Mouse (Mus musculus): ENCODE data around the gene Synpo2l. TPM values are rescaled to one million over a fixed set of nuclear protein-coding genes. Genes with fewer than 3 reads are reported as not detected.

Gene Synpo2l
- polyA plus RNA-seq, 1 experiment from 2014 or later, result 3.3 TPM

- H3K9me3 ChIP-seq, result no peaks in the 10 kb centered on the region
Measured at GRCm38 (mm10) chr14:20616421-20616820, 51.7 kb downstream of the Synpo2l start.

GRCm38 (mm10) chr14:20615075-20615474, 53.1 kb downstream of the Synpo2l start:
- H3K9me3 ChIP-seq, result no peaks in the 10 kb centered on the region
- H3K36me3 ChIP-seq, result peaks cover 2% of the 10 kb centered on the region; the same call in 1 of the 2 replicates
- H3K4me3 ChIP-seq, result no peak overlapping the region
- no peaks in the 10 kb centered on the region for H3K4me1 ChIP-seq
- WGBS, result 95% methylated on average over 2 of the region's 2 CpGs
- no peak overlapping the region for H3K4me2 ChIP-seq
- H3K9ac ChIP-seq, result no peak overlapping the region
- no peaks in the 10 kb centered on the region for H3K27me3 ChIP-seq
- H3K27ac ChIP-seq, result no peak overlapping the region
- ATAC-seq (ENCODE audit: insufficient number of reproducible peaks, insufficient read depth, low FRiP score, low TSS enrichment, low read depth), result no peak

More at GRCm38 (mm10) chr14:20616421-20616820, 51.7 kb downstream of the Synpo2l start:
- 67% methylated on average over 2 of the region's 2 CpGs for WGBS
- Histone ChIP-seq H3K36me3 (peaks cover 7% of the 10 kb centered on the region; the same call in 1 of the 2 replicates), H3K27me3 (no peaks in the 10 kb centered on the region), H3K4me2 (no peak overlapping the region), H3K4me3 (no peak overlapping the region), H3K9ac (no peak overlapping the region), H3K4me1 (no peaks in the 10 kb centered on the region), H3K27ac (no peak overlapping the region)
- no peak for ATAC-seq (ENCODE audit: insufficient number of reproducible peaks, insufficient read depth, low FRiP score, low TSS enrichment, low read depth)

GRCm38 (mm10) chr14:20612820-20613219, 55.3 kb downstream of the Synpo2l start:
- no peak for ATAC-seq (ENCODE audit: insufficient number of reproducible peaks, insufficient read depth, low FRiP score, low TSS enrichment, low read depth)
- WGBS, result 97% methylated on average over 1 of the region's 1 CpGs
- Histone ChIP-seq H3K4me3 (no peak overlapping the region), H3K27ac (no peak overlapping the region), H3K27me3 (no peaks in the 10 kb centered on the region), H3K4me1 (no peaks in the 10 kb centered on the region), H3K36me3 (no peaks in the 10 kb centered on the region), H3K9ac (no peak overlapping the region), H3K4me2 (no peak overlapping the region), H3K9me3 (no peaks in the 10 kb centered on the region)

GRCm38 (mm10) chr14:20610146-20610545, 58.0 kb downstream of the Synpo2l start:
- 0 out of 2 replicates have a peak overlapping the region, but pooled peaks have one; percentile 18 for H3K27ac ChIP-seq
- no peak overlapping the region for H3K4me3 ChIP-seq
- H3K36me3 ChIP-seq, result peaks cover 10% of the 10 kb centered on the region; the same call in 1 of the 2 replicates
- no peak for ATAC-seq (ENCODE audit: insufficient number of reproducible peaks, insufficient read depth, low FRiP score, low TSS enrichment, low read depth)
- H3K4me2 ChIP-seq, result no peak overlapping the region
- no peaks in the 10 kb centered on the region for H3K4me1 ChIP-seq
- H3K9ac ChIP-seq, result no peak overlapping the region
- 73% methylated on average over 4 of the region's 4 CpGs for WGBS
- no peaks in the 10 kb centered on the region for H3K9me3 ChIP-seq
- no peaks in the 10 kb centered on the region for H3K27me3 ChIP-seq

DNA sequence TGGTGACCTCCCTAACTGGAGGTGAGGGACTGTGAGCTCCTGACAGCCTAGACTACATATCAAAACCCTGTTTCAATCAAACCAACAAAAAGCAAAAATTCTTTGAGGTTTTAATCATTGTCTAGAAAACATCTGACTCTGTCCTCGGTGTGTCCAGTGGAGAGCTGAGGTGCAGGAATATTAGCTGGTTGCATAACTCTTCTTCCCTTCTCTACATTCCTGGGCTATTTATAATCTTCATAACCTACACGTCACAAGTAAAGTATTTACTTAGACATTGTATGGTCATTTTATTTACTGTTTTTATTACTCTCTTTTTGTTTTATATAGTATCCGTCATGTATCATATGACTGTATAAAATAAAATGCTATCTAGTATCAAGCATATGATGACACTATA, 58.6 kb downstream of the Synpo2l start:
- H3K4me3 ChIP-seq, result no peak overlapping the region
- H3K4me1 ChIP-seq, result no peaks in the 10 kb centered on the region
- H3K4me2 ChIP-seq, result no peak overlapping the region
- peaks cover 10% of the 10 kb centered on the region; the same call in 1 of the 2 replicates for H3K36me3 ChIP-seq
- no peak overlapping the region for H3K9ac ChIP-seq
- no peaks in the 10 kb centered on the region for H3K27me3 ChIP-seq
- 81% methylated on average over 3 of the region's 3 CpGs for WGBS
- H3K9me3 ChIP-seq, result no peaks in the 10 kb centered on the region
- ATAC-seq (ENCODE audit: insufficient number of reproducible peaks, insufficient read depth, low FRiP score, low TSS enrichment, low read depth), result no peak
- H3K27ac ChIP-seq, result no peak overlapping the region

Small RNA genes within 50 kb of the gene (microRNA-seq; reads per million reads assigned to microRNA genes)
- 1.1 reads per million for gene Mir6946

Other genes starting within 250 kb of the Synpo2l start
- gene Cfap70, start 216.1 kb downstream of the Synpo2l start, polyA plus RNA-seq (2015; fragmentation: Nextera tagmentation; extraction: Ambion mirVana), result 0.34 and 0.59 TPM in 2 replicates
- 39.5 and 42.0 TPM in 2 replicates for gene Anxa7, start 188.2 kb downstream of the Synpo2l start, polyA plus RNA-seq (2015; fragmentation: Nextera tagmentation; extraction: Ambion mirVana)
- 1.6 and 1.7 TPM in 2 replicates for gene Mss51, start 171.5 kb downstream of the Synpo2l start, polyA plus RNA-seq (2015; fragmentation: Nextera tagmentation; extraction: Ambion mirVana)
- gene Ppp3cb, start 121.8 kb downstream of the Synpo2l start, polyA plus RNA-seq (2015; fragmentation: Nextera tagmentation; extraction: Ambion mirVana), result 54.3 and 59.4 TPM in 2 replicates
- gene Usp54, start 27.3 kb downstream of the Synpo2l start, polyA plus RNA-seq (2015; fragmentation: Nextera tagmentation; extraction: Ambion mirVana), result 8.5 and 9.4 TPM in 2 replicates
- 0.47 and 0.62 TPM in 2 replicates for gene Myoz1, start 11.8 kb downstream of the Synpo2l start, polyA plus RNA-seq (2015; fragmentation: Nextera tagmentation; extraction: Ambion mirVana)
- 90.7 and 93.3 TPM in 2 replicates for gene Sec24c, start 6.0 kb upstream of the Synpo2l start, polyA plus RNA-seq (2015; fragmentation: Nextera tagmentation; extraction: Ambion mirVana)
- gene Fut11, start 26.6 kb upstream of the Synpo2l start, polyA plus RNA-seq (2015; fragmentation: Nextera tagmentation; extraction: Ambion mirVana), result 25.1 and 26.2 TPM in 2 replicates
- 193 and 219 TPM in 2 replicates for gene Chchd1, start 34.7 kb upstream of the Synpo2l start, polyA plus RNA-seq (2015; fragmentation: Nextera tagmentation; extraction: Ambion mirVana)
- 45.1 and 49.6 TPM in 2 replicates for gene Zswim8, start 39.2 kb upstream of the Synpo2l start, polyA plus RNA-seq (2015; fragmentation: Nextera tagmentation; extraction: Ambion mirVana)
- gene Ndst2, start 66.2 kb upstream of the Synpo2l start, polyA plus RNA-seq (2015; fragmentation: Nextera tagmentation; extraction: Ambion mirVana), result 27.5 and 28.5 TPM in 2 replicates
- 62.6 and 75.3 TPM in 2 replicates for gene Camk2g, start 125.7 kb upstream of the Synpo2l start, polyA plus RNA-seq (2015; fragmentation: Nextera tagmentation; extraction: Ambion mirVana)
- gene Plau, start 168.3 kb upstream of the Synpo2l start, polyA plus RNA-seq (2015; fragmentation: Nextera tagmentation; extraction: Ambion mirVana), result 2.3 and 2.4 TPM in 2 replicates

Measured in embryonic facial prominence, embryonic 13.5 days (tissue).